Mouse (Mus musculus): ENCODE measurements around the gene Phf7.

Phf7 gene

GRCm38 (mm10) chr14:31251084-31251604 is at the start of gene Phf7, which contains the start of gene Bap1:
Gene Phf7, minus strand, starts transcription at chr14:31251317.
Gene Bap1, plus strand, starts transcription at chr14:31251450.
- peak; percentile 85 to 96 for DNase-seq (ENCODE audit: low spot score in 2 of 2)

GRCm38 (mm10) chr14:31285728-31286127 is 34.6 kb upstream of the Phf7 start:
- DNase-seq (ENCODE audit: low spot score in 2 of 2): no peak

- DNase-seq (ENCODE audit: low spot score in 2 of 2): peak in 1 of 2 experiments; percentile 84
These were observed 21.0 kb upstream of the Phf7 start for GRCm38 (mm10) chr14:31272164-31272563.

- DNase-seq (ENCODE audit: low spot score in 2 of 2): no peak
These were observed 20.0 kb upstream of the Phf7 start for GRCm38 (mm10) chr14:31271121-31271520.

- DNase-seq (ENCODE audit: low spot score in 2 of 2): peak in 1 of 2 experiments; percentile 53
These were observed 18.5 kb upstream of the Phf7 start for GRCm38 (mm10) chr14:31269456-31270100.

GRCm38 (mm10) chr14:31268301-31269001 is 17.3 kb upstream of the Phf7 start:
- DNase-seq (ENCODE audit: low spot score in 2 of 2): peak; percentile 77 to 85

GRCm38 (mm10) chr14:31267649-31268048 is 16.5 kb upstream of the Phf7 start:
- DNase-seq (ENCODE audit: low spot score in 2 of 2): peak in 1 of 2 experiments; percentile 49

GRCm38 (mm10) chr14:31260932-31261331 is 9.8 kb upstream of the Phf7 start:
- DNase-seq (ENCODE audit: low spot score in 2 of 2): no peak

GRCm38 (mm10) chr14:31260374-31260773 is 9.3 kb upstream of the Phf7 start:
- DNase-seq (ENCODE audit: low spot score in 2 of 2): no peak

- no peak for DNase-seq (ENCODE audit: low spot score in 2 of 2)
These were observed 7.4 kb upstream of the Phf7 start for GRCm38 (mm10) chr14:31258476-31259050.

GRCm38 (mm10) chr14:31252091-31252490 is 974 bp upstream of the Phf7 start:
- DNase-seq (ENCODE audit: low spot score in 2 of 2): no peak

GRCm38 (mm10) chr14:31251626-31252025 is 509 bp upstream of the Phf7 start:
- no peak for DNase-seq (ENCODE audit: low spot score in 2 of 2)

- no peak for DNase-seq (ENCODE audit: low spot score in 2 of 2)
These were observed 664 bp downstream of the Phf7 start for GRCm38 (mm10) chr14:31250222-31251083.

GRCm38 (mm10) chr14:31248396-31248795 is 2.7 kb downstream of the Phf7 start:
- no peak for DNase-seq (ENCODE audit: low spot score in 2 of 2)

- no peak for DNase-seq (ENCODE audit: low spot score in 2 of 2)
These were observed 5.2 kb downstream of the Phf7 start for GRCm38 (mm10) chr14:31245946-31246345.

- DNase-seq (ENCODE audit: low spot score in 2 of 2): no peak
These were observed 6.3 kb downstream of the Phf7 start for GRCm38 (mm10) chr14:31244777-31245176.

- DNase-seq (ENCODE audit: low spot score in 2 of 2): no peak
These were observed 10.6 kb downstream of the Phf7 start for GRCm38 (mm10) chr14:31240528-31240927.

- DNase-seq (ENCODE audit: low spot score in 2 of 2): no peak
These were observed 13.8 kb downstream of the Phf7 start for GRCm38 (mm10) chr14:31237101-31237882.

- peak in 1 of 2 experiments; percentile 88 for DNase-seq (ENCODE audit: low spot score in 2 of 2)
These were observed 17.0 kb downstream of the Phf7 start for GRCm38 (mm10) chr14:31233996-31234591.

Data from left cerebral cortex, adult 9 months (tissue).